Mouse (Mus musculus) thymus, postnatal 14 days (tissue): ENCODE data around the gene Zfp800.

Experiments
- DNase-seq: peaks from one replicate; pipeline ENCODE4 v3.0.0; 2021

Gene Zfp800

DNA sequence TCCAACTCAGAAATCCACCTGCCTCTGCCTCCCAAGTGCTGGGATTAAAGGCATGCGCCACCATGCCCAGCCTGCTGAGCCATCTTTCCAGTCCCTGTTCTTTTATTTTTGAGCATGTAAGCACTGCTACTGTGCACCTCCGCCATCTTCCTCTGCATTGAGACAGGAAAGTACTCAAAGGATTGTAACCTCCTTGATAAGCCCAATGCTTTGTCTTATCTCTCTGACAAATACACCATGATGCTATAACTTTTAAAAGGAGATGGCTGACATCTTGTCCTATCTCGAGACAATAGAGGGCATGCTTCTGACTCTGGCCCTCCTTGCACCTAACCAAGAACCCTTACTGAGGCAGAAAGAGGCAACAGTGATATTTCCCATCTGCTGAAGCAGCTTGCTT is 88.9 kb downstream of the Zfp800 start:
- DNase-seq: no peak

DNA sequence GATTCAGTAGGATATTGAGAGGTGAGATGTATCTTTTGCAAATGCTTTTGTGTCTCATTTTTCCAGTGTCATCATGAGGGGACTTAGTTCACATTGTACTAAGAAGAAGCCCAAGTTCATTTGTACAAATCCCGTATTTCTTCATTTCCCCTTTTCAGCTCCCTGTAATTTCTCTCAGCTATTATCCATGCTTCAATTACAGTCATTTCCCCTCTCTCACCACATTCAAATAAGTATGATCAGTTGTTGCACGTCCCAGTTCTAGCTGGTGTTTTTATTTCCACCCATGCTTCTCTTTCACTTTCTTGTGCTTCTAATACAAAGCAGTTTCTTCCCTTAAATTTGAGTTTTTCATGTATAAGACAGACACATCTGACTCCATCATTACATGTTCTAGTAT is 91.1 kb downstream of the Zfp800 start:
- DNase-seq: no peak

DNA sequence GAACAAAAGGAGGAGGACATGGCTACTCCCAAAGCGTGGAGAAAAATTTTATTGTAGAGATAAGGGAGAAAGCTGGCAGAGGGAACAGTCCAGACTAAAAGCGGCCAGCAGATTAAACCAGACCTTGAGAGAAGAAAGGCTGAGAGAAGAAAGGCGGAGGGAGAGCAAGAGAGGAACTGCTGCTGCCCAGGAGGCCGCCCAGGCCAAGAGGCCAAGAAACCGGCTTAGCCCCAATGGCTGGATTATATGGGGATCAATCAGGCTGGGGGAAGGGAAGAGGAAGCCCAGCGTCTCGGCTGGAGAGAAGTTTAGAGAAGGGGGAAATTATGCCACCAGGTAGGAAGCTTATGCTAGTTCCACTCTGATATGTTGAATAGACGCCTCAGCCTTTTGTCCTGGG is 101.5 kb downstream of the Zfp800 start:
- DNase-seq: no peak

DNA sequence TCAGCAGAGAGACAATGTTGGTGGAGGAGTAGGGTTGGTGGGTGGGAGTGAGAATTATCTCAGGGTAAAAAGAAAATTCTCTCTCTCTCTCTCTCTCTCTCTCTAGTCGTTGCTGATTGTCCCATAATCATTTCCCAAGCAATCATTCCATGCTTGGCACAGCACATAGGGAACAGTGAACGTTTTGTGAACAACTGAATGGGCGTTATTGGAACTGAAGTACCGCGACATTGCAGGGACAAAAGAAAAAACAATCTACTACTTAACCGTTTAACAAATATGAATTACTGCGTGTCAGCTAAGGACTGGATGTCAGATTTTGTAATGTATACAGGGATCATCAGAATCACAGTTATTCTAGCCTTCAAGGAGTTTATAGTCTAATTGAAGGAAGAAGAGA is 102.2 kb downstream of the Zfp800 start:
- no peak for DNase-seq

DNA sequence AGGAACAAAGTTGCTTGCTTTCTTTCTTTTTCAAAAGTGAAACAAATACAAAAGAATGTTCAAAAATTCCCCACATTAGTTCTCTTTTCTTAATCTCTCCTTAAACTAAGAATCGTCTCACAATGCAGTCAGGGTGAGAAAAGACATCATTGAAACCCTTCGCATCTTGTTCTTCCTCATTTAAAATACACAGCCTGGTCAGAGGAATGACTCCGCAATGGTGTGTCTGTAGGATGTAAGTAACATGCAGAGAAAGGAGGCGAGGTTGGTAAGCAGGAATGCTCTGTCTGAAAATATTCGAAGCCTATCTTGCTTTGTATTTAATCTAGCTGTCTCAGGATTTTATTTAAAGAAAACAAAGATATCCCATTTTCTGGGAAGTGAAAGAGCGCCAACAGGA is 105.0 kb downstream of the Zfp800 start:
- no peak for DNase-seq

DNA sequence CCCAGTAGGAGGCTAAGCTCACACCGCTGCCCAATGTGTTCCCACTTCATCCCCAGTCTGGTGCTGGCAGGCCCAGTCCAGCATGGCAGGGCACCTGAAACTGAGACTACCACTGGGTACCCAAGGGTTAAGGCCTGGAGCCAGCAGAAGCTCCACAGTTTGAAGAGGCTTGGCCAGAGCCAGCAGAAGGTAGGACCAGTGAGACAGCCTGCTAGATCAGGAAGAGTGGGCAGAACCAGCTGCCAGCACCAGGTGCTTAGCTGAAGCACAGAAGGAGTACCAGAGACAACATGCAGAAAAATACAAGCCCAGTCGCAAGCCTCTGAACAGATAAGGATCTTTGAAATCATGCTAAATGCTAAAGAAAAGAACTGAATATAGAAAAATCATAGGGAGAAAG is 117.9 kb downstream of the Zfp800 start:
- DNase-seq: no peak

DNA sequence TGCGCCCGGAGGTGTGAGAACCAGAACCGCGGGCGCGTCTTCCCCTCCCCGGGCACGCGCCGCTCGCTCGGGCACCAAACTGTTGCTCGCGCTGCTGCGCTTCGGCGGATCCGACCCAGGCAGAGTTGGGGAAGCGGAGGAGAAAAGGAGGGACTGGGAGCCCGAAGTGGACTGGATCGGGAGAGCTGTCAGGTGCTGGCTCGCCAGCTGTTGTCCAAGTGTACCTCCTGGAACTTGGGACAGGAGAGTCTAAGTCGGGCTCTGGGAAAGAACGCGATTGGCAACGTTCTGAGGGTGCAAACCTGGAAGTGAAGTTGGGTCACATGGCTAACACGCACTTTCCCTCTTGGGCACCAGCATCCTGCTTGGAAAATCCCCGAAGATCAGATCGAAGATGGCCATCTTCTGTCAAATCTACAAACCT is 135.6 kb downstream of the Zfp800 start:
- DNase-seq: no peak

DNA sequence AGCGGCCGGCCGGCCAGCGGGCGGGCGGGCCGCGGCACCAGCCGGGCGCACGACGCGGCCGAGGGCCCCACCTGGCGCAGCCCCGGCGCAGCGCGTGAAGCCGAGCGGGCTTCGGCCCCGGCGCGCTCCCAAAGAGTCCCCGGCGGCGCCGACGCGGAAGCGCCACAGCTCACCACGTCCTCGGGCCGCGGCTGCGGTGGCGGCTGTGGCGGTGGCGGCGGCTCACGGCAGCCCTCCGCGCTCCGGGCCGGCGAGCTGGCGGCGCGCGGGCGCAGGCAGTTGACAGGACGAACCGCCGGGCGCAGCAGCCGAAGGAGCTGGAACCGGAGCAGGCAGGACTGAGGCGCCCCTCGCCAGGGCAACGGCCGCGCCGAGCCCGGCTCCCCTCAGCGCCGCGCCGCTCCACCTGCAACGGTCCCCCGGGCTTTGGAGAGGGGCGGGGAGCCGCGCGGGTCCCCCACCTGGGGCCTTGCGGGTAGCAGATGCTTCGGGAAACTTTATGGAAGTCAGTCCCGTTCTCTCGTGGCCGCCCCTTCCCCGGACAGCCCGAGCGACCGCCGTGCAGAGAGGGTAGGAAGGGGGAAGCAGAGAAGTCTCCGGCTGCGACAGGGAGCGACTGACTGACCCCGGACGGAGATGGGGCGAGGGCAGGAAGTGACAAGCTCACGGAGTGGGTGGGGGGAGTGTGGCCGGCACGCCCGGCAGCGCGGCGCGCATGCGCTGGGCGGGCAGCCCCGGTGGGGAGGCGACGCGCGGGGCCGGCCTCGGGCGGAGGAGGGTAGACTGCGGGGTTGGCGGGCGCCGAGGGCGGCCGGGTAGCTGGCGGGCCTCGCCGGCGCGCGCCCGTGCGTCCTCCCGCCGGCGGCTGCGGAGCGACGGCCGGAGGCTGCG is 136.3 kb downstream of the Zfp800 start:
- DNase-seq: peak; percentile 92

DNA sequence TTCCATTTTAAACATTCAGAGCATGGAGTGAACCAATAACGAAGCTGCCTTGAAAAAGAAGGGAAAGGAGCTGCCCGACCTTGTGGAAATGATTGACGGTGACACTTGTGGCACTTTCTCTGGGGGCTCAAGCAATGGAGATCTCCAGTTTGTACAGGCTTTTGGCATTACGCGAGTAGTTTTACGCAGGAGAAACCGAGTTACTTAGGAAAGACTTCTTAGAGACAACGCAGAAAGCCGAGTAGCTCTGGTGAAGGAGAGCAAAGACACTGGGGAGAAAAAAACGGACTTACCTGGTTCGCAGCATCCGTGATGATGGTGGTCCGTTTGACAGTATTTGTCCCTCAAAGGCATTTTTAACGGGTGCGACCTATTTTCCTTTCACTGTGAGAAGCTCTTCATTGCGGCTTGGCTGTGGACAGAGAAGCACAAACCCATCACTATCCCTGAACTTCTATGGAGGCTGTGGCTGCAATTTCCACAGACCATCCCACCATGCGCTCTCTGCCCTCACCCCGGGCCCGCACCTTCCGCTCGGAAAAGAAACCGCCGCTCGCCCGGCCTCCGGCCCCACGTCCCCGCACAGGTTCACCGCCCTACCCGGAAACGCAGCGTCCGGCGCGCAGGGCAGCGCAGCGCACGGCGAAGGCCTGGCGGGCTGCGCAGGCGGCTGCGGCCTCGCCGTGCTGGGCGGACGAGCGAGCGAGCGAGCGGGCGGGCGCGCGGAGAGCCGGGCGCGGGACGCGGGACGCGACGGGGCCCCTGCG is 137.2 kb downstream of the Zfp800 start:
- DNase-seq: peak; percentile 49

DNA sequence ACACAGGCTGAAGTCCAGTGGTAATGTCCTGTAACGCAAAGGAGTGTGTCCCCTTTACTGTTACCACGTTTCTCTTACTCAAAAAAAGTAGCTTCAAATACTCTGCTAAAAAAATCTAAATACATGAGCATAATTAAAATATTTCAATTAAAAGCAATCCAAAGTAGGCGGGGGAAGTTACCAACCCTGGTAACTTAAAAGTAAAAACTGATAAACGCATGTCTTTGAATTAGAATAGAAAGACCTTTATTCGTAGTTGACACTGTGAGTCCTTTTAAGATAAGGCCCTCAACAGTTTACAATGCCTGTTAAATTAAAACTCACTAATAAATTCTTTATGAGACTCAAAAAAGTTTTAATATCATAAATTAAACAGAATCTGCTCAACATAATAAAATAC is 138.1 kb downstream of the Zfp800 start:
- no peak for DNase-seq

DNA sequence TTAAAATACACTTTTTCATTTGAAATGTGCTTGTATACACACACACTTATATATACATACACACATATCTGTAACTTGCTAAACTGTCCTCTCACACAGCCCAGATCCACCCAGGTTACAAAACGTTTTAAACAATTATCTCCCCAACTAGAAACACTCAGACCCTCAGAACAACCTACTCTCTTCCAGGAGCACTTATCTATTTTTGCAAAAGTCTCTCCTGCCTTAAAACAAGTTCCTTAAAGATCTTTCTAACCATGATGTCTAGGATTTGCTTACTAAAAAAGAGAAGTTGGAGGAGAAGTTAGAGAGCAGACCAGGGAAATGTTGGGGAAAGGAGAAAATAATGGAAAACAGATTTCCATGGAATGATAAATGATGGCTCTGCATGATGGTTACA is 139.4 kb downstream of the Zfp800 start:
- DNase-seq: no peak

DNA sequence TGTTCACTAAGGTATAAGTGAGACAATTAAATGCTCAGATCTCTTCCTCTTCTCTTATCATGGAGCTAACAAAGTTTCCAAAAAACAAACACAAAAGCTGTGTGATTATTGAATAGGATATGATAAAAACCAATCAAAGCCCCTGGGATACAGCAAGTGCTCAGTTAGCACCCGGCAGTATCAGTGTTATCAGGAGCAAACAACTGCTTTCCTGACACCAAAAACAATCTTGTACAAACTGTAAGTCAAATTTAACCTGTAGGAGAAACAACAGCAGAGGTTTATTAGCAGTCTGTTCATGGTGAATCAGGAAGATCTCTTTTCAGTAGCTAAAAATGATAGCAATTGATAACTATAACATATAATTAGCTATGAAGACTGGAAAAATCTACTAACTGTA is 140.0 kb downstream of the Zfp800 start:
- no peak for DNase-seq

DNA sequence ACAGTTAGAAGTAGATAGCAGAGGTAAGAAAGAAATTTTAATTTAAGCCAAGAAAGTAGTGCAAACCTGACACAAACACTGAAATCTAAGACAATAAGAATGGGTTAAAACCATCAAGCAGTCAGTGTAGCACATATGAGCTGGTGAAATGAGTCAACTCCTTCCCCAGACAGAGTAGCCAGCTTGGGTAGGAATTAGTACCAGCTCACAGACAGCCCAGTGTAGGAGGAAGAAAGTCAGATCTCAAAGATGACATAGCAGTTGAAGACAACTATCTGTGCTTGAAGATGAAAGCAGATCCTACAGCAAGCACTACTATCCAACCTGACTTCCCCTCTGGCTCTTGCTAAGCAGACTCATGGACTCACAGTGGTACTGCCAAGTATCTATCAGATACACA is 145.0 kb downstream of the Zfp800 start:
- DNase-seq: no peak

DNA sequence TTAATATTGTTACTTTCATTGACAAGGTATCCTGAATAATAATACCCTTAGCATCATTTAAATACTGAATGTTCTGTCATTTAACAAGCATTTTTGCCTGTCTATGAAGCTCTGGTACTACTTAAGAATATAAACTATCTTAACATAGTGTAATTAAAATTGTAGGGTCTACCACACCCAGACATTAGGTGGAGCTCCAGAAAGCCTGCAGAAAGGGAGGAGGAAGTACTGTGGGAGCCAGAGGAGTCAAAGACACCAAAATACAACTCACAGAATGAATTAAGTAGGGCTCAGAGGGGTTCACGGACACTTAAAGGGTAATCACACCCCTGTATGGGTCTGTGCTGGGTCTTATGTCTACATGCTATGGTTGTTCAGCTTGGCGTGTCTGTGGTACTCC is 149.6 kb downstream of the Zfp800 start:
- DNase-seq: no peak

DNA sequence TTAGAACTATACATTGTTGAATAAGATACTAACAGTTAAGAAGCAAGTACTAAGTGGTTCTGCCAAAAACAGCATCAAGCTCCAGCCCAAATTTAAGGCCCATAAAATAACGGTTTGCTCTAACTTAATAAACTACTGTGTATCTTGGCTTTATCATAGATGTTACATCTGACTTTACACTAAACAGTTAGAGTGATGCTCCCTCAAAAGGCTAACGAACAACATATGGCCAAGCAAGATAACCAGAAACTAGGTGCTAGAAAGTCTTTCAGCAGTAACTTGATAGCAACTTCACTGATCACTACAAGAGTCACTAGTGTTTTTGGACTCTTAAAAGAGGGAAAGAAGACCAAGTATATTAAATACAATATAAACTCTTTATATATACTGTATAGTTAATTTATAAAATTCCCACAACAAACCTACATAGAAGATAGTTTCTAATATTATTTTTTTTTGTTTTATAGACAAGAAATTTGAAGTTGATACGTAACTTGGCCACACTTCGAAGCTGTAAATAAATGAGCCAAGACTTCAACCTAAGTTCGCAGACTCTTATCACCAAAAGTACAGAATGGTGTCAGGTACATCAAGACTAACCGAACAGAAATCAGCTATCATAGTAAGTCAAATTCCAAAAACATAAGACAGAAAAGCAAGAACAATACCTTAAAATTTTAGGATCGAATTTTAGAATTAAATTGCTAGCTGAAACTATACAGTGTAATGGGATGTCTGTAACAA is 165.0 kb downstream of the Zfp800 start:
- DNase-seq: no peak

DNA sequence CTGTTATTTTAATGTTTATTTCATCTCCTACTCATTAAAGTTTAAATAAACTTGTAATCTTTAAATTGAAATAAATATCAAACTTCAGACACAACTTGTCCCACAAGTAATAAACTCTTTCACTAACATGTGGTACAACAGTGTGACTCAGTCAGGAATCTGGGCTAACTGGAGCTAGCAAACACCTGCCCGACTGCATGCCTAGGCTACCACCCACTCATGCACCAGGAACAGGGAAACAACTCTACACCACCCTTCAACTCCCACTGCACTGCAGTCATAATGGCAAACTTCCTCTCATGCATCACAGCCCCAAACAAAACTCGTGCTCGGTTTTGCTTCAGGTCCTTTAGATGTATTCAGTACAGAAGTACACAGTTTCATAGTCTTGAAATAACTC is 169.7 kb downstream of the Zfp800 start:
- DNase-seq: no peak

DNA sequence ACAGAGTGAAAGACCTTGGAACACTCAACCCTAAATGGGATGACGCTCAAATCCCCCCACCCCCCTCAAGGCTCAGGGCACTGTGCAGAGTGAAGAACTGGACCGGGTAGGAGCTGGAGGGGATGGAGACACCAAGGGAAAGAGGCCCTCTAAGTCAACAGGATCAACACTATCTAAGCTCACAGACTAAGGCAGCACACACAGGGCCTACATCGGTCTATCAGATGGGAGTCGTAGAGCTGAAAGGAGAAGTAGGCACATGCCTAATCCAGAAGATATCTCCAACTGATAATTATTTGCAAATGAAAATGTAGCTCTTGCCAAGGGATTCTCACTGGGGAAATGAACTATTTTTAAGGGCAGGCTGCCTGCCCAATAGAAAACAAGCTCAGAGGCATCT is 176.8 kb downstream of the Zfp800 start:
- no peak for DNase-seq

DNA sequence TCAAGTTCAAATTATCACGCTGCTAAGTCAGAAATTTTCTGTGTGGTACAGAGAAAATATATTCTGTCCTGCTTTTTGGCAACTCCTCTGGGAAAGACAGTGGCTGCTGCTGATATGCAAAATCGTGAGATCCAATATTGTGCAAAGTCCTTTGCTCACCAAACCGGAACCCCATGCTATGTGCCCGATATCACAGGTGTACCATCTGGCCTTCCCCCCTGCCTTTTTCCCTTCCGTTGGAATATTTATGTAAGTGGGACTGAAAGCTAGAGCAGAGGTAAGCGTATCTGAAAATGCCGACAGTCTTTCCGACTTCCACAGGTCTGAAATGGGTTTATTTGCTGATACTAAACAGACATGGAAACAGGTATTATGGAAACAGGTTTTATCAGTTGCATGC is 179.4 kb downstream of the Zfp800 start:
- DNase-seq: no peak

DNA sequence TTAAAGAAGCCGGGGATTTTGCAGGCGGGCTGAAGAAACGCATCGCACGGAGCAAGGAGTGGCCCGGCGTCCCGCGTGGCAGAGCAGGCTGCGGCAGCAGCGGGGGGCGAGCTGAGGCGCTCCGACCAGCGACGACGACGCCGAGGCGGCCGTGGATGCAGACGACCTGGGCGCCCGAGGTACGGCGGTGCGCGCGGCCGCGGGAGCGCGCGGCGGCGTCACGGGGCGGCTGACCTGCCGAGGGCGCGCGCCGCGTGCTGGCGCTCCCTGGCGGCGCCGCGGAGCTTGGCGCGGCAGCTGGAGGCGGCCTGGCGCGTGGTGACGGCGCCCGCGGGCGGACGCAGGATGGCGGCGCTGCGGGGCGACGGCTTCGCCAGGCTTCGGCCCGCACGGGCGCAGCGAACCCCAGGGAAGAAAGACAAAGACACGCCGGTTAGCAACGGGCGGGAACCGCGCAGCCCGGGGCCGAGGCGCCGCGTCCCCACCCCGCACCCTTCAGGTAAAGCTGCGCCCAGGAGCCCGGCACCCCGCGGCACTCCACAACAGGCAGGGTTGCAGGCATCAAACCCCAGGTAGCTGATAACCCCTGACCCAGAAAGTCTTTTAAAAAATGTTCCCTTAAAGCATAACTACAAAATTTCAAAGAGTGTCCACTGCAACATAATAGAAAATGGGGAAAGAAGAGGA is 182.4 kb downstream of the Zfp800 start:
- peak; percentile 78 for DNase-seq

DNA sequence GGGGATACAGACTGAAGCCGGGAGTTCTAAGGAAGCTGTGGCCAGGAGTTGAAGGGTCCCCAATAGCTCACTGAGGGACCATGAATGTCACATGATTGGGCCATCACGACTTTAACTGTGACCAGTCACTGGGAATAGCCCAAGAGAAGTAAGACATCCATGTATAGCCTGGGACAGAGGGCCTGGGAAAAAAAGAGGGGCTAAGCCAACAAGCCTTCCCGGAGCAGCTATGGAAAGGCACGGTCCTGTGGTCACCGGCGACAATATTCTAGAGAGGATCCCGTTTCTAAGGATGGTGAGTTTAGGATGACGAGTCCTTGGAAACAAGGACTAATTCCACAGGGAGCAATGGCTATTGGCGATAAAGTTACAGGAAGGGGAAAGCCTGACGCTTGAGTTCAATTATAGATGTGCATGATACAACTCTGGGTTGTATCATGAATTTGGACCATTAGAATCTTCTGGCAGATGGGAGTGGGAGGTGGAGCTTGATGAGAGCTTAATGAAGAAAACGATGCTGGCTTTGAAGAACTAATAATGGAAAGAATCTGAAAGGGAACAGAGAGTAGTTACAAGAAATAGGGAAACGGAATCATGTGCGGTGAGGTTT is 183.0 kb downstream of the Zfp800 start:
- no peak for DNase-seq

DNA sequence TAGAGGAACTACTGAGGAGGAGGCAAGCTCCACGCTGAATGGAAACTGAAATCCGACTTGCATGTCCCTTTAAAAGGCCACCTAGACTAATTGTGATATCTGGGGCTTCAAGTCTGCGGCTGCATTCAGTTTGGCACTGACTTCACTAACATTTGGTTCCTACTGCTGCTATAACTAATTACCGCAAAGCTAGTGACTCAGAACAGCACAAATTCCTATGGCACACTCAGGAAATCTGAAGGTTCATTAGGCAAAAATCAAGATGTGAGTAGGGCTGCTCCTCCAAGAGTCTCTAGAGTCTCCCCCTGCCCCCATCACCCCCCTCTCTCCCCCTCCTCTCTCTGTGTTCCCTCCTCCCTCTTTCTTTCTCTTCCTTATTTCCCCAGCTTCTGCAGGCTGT is 194.4 kb downstream of the Zfp800 start:
- DNase-seq: no peak

DNA sequence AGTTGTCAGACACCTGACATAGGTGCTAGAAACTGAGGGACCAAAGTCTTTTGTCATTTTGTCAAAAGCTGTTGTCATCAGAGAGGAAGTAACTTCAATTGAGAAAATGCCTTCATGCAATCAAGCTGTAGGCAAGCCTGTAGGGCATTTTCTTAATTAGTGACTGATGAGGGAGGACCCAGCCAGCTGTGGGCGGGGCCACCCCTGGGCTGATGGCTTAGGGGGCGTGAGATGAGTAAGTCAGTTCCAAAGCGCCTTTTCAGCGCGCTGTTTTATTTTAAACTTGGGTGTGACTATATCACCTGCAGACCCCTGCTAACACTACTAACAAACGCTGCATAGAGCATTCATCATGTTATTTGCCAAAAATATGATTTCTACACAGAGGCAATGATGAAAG is 195.0 kb downstream of the Zfp800 start:
- DNase-seq: no peak

DNA sequence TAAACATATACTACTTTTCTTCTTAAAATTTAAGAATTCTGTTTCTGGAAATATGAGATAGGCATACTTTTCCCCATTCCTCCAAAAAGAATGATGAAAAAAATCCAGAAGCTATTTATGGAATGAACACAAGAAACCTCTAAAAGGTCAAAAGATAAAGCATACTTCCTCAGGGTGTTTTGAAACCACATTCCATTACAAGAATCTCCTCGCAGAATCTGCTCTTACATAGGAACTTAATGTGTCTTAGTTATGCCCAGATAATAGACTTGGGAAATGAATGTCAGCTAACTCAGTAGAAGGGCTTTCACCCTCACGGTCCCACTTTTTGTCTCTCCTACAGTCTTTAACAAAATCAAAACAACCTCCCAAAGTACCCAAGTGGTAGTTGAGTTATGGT is 203.9 kb downstream of the Zfp800 start:
- DNase-seq: no peak
